Mouse (Mus musculus) spleen, adult 2 months (tissue): ENCODE measurements around the gene Mark2. TPM values are rescaled to one million over a fixed set of nuclear protein-coding genes. Genes with fewer than 3 reads are reported as not detected.

ENCODE experiments used
- DNase-seq, 2 experiments: peaks; one replicate each; pipeline versions ENCODE4 v3.0.0 to v3.0.0-alpha.2; 2012 to 2021; ENCODE audit warnings: low spot score in 2 of 2, low read depth in 1 of 2
- H3K27ac ChIP-seq: fragments of 200-500 bp; 2 replicates; pipeline ENCODE4 v1.5.1; 2012; ENCODE audit warnings: low read length, inconsistent platforms; ENCODE audit not compliant: insufficient read depth
- H3K27me3 ChIP-seq: fragments of 200-500 bp; 2 replicates; pipeline ENCODE4 v1.6.1; 2012; ENCODE audit warnings: mild to moderate bottlenecking, moderate library complexity, low read length, inconsistent platforms; ENCODE audit not compliant: control insufficient read depth, insufficient read depth
- H3K36me3 ChIP-seq: fragments of 200-500 bp; 2 replicates; pipeline ENCODE4 v1.6.1; 2012; ENCODE audit warnings: mild to moderate bottlenecking, low read length, inconsistent platforms; ENCODE audit not compliant: control insufficient read depth, insufficient read depth
- H3K4me1 ChIP-seq: fragments of 200-500 bp; 2 replicates; pipeline ENCODE4 v1.6.1; 2011; ENCODE audit warnings: inconsistent platforms; ENCODE audit not compliant: control insufficient read depth, insufficient read depth, insufficient read length
- H3K4me3 ChIP-seq: fragments of 200-500 bp; 2 replicates; pipeline ENCODE4 v1.5.1; 2011; ENCODE audit warnings: mild to moderate bottlenecking, inconsistent platforms; ENCODE audit not compliant: insufficient read depth, insufficient read length; ENCODE audit errors: extremely low read depth
- CTCF ChIP-seq: fragments of 200-500 bp; IDR thresholded peaks from 2 replicates; pipeline ENCODE4 v1.5.1; 2011; ENCODE audit warnings: mild to moderate bottlenecking, inconsistent platforms; ENCODE audit not compliant: insufficient read depth, insufficient read length, insufficient replicate concordance; ENCODE audit errors: extremely low read depth
- POLR2A ChIP-seq: fragments of 200-500 bp; IDR thresholded peaks from 2 replicates; pipeline ENCODE4 v1.6.1; 2011; ENCODE audit warnings: low read depth, low read length, inconsistent platforms
- whole genome bisulfite sequencing: fragments of 180-500 bp; shearing (Covaris S2); methylation state at CpG from one replicate; pipeline ENCODE4 v1.1.7; 2018; 5-methylcytosine and 5-hydroxymethylcytosine counted together
- polyA plus RNA-seq: library from polyadenylated mRNA; depleted of rRNA; stranded (reverse); fragments of >200 nt; gene quantifications from 2 replicates; pipeline ENCODE4 v1.2.3, GENCODE M21; 2012; rRNA removed

Mark2 gene
- 84.8 and 111 TPM in 2 replicates for polyA plus RNA-seq

DNA sequence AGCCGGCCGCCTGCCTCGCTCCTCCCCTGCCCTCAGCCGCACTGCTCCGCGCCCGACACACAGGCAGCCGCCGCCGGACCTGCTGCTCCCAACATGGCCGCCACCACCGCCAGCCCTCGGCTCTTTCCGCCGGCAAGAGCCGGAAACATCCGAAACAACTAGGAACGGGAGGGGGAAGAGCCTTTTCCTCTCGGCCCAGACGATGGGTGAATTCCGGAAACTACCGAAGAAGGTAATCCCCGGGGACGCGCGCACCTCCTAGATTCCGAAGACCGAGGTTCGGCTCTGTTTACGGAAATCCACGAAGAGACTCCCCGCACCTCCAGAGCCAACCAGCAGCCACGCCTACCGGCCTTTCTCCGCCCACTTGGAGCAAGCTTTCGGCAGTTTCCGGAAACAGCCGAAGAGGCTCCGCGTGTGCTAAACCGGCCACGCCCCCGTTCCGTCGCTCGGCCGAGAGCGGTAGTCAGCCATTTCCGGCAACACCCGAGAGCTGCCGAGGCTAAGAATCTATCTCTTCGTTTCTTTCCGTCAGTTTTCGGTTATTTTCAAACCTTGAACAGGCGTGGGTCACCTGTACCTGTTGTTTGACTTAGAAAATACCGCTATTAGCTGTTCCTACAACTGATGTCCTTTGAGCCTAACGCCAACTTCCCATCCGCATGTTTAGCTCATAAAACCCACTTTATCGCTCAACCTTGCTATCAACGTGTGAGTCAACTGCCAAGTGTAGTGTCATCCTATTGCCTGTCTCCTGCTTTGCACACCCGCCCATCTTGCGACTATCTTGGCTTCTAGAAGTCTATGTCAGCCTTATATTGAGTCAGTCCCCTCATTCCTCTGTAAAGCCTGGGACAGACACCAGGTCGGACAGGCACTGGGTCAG lies at the start of gene Mark2:
TSS of gene Mark2 (minus strand) at position 349 of the 886 bp plus-strand sequence.
- 2% methylated on average over 63 of the region's 63 CpGs for WGBS
- Histone ChIP-seq H3K36me3 (no peaks in the 10 kb centered on the region), H3K27ac (peak within 1 kb of the TSS; percentile 72), H3K27me3 (no peaks in the 10 kb centered on the region), H3K4me3 (peak within 1 kb of the TSS; percentile 67), H3K4me1 (peaks cover 28% of the 10 kb centered on the region; the same call in 1 of the 2 replicates)
- DNase-seq = peak; percentile 99
- TF ChIP-seq CTCF (no peak), POLR2A (peak; percentile 40; the same call in 1 of the 2 replicates)

GRCm38 (mm10) chr19:7388488-7388887 lies 46.8 kb upstream of the Mark2 start:
- no peak overlapping the region for H3K27ac ChIP-seq
- TF ChIP-seq CTCF (no peak), POLR2A (no peak)
- no peaks in the 10 kb centered on the region; the same call in 1 of the 2 replicates for H3K4me1 ChIP-seq
- no peak for DNase-seq
- no peaks in the 10 kb centered on the region for H3K36me3 ChIP-seq
- H3K27me3 ChIP-seq = no peaks in the 10 kb centered on the region
- no peak overlapping the region for H3K4me3 ChIP-seq
- 80% methylated on average over 6 of the region's 6 CpGs for WGBS

GRCm38 (mm10) chr19:7386042-7386441 lies 44.4 kb upstream of the Mark2 start:
- Histone ChIP-seq H3K4me1 (no peaks in the 10 kb centered on the region; the same call in 1 of the 2 replicates), H3K36me3 (no peaks in the 10 kb centered on the region), H3K4me3 (no peak overlapping the region), H3K27me3 (no peaks in the 10 kb centered on the region), H3K27ac (no peak overlapping the region)
- DNase-seq = no peak
- TF ChIP-seq POLR2A = no peak
- TF ChIP-seq CTCF = no peak
- 67% methylated on average over 2 of the region's 2 CpGs for WGBS

- TF ChIP-seq CTCF (no peak), POLR2A (no peak)
- H3K4me3 ChIP-seq = peak within 1 kb of the TSS; percentile 77
- peak; percentile 70 to 97 for DNase-seq
- 2% methylated on average over 45 of the region's 52 CpGs for WGBS
- no peaks in the 10 kb centered on the region for H3K27me3 ChIP-seq
- H3K36me3 ChIP-seq = no peaks in the 10 kb centered on the region
- peak within 1 kb of the TSS; percentile 31 for H3K27ac ChIP-seq
- H3K4me1 ChIP-seq = no peaks in the 10 kb centered on the region
These were observed 41.5 kb upstream of the Mark2 start, which contains the start of gene Spindoc for GRCm38 (mm10) chr19:7382903-7383865. TSS of gene Spindoc (minus strand) at chr19:7382994.

DNA sequence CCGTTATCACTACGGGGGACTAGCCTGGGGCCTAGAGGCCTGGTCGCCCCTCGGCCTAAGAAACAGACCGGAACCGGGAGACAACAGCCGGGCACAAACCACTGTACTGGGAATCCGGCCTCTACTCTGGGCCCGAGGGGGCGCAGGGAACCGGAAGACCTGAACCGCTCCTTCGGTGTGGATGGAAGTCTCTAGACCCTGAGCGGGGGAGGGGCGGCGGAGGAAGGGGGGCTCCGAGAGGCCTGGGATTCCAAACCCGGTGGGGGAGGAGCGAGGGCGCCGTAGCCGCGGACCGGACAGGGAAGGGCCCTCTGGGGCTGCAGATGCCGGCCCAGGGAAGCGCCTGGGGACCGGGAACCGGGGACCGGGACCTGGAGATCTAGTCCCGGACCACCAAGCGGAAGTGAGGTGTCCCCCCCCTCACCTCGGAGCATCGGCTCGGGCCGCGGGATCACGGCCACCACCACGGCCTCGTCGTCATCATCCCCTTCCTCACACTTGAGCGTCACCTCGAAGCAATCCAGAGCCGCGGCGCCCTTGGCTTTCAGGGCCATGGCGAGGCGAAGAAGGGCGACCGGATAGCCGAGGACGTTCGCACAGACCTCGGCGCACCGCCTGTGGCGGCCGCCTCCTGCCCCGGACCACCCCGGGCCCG lies 40.7 kb upstream of the Mark2 start:
- DNase-seq = peak in 1 of 2 experiments; percentile 40
- WGBS = 1% methylated on average over 51 of the region's 60 CpGs
- Histone ChIP-seq H3K27ac (peak overlapping the region; percentile 31), H3K4me1 (no peaks in the 10 kb centered on the region), H3K4me3 (peak overlapping the region; percentile 77), H3K27me3 (no peaks in the 10 kb centered on the region), H3K36me3 (no peaks in the 10 kb centered on the region)
- no peak for TF ChIP-seq CTCF
- no peak for TF ChIP-seq POLR2A

- no peak for DNase-seq
- TF ChIP-seq POLR2A (no peak), CTCF (no peak)
- Histone ChIP-seq H3K4me3 (peak overlapping the region; percentile 77; the same call in 1 of the 2 replicates), H3K27me3 (no peaks in the 10 kb centered on the region), H3K27ac (no peak overlapping the region), H3K36me3 (no peaks in the 10 kb centered on the region), H3K4me1 (no peaks in the 10 kb centered on the region)
- WGBS = 30% methylated on average over 8 of the region's 8 CpGs
These were observed 40.2 kb upstream of the Mark2 start for GRCm38 (mm10) chr19:7381906-7382247.
